Mouse (Mus musculus) neural tube, embryonic 12.5 days (tissue): Measurements from ENCODE around the gene Rap1b. TPM values are rescaled to one million over a fixed set of nuclear protein-coding genes. Genes with fewer than 3 reads are reported as not detected.

Experiments
- ATAC-seq: fragments of 200-750 bp; cut with Nextera tagmentation; 2 replicates; pipeline ENCODE4 v1.8.0; 2017; ENCODE audit warnings: low read depth, mild to moderate bottlenecking, moderate TSS enrichment, moderate library complexity; ENCODE audit not compliant: low FRiP score
- H3K27ac ChIP-seq: fragments of 300-500 bp; sonication (generic); 2 replicates; pipeline ENCODE4 v1.5.1; 2016
- H3K27me3 ChIP-seq: fragments of 300-500 bp; sonication (generic); replicated peaks from 2 replicates; pipeline ENCODE4 v1.6.1; 2016; ENCODE audit warnings: mild to moderate bottlenecking
- H3K36me3 ChIP-seq: fragments of 300-500 bp; sonication (generic); 2 replicates; pipeline ENCODE4 v1.6.1; 2016; ENCODE audit warnings: mild to moderate bottlenecking
- H3K4me1 ChIP-seq: fragments of 300-500 bp; sonication (generic); 2 replicates; pipeline ENCODE4 v1.6.1; 2016
- H3K4me2 ChIP-seq: fragments of 300-500 bp; sonication (generic); replicated peaks from 2 replicates; pipeline ENCODE4 v1.6.1; 2016; ENCODE audit warnings: mild to moderate bottlenecking
- H3K4me3 ChIP-seq: fragments of 300-500 bp; sonication (generic); 2 replicates; pipeline ENCODE4 v1.5.1; 2016
- H3K9ac ChIP-seq: fragments of 300-500 bp; sonication (generic); 2 replicates; pipeline ENCODE4 v1.6.1; 2016; ENCODE audit warnings: mild to moderate bottlenecking
- H3K9me3 ChIP-seq: fragments of 300-500 bp; sonication (generic); 2 replicates; pipeline ENCODE4 v1.6.1; 2016; ENCODE audit warnings: mild to moderate bottlenecking
- WGBS: fragments of 180-500 bp; shearing (Covaris S2); methylation state at CpG from one replicate; pipeline ENCODE4 v1.1.7; 2016; 5-methylcytosine and 5-hydroxymethylcytosine counted together
- polyA plus RNA-seq: library from polyadenylated mRNA; unstranded; fragments of >200 nt; fragmentation: Nextera tagmentation; extraction: Ambion mirVana; gene quantifications from 2 replicates; pipeline ENCODE4 v1.2.1, GENCODE M21; 2016

The Rap1b gene
- polyA plus RNA-seq, 1 experiment from 2014 or later, result 156 TPM

- WGBS, result 88% methylated on average over 6 of the region's 6 CpGs
- no peak overlapping the region for H3K4me2 ChIP-seq
- H3K4me1 ChIP-seq, result peaks cover 6% of the 10 kb centered on the region; the same call in 1 of the 2 replicates
- H3K9me3 ChIP-seq, result no peaks in the 10 kb centered on the region
- no peak overlapping the region for H3K9ac ChIP-seq
- no peak overlapping the region for H3K27ac ChIP-seq
- no peak overlapping the region for H3K4me3 ChIP-seq
- peaks cover 7% of the 10 kb centered on the region for H3K36me3 ChIP-seq
- ATAC-seq, result no peak
- H3K27me3 ChIP-seq, result no peaks in the 10 kb centered on the region
Measured at GRCm38 (mm10) chr10:117808068-117808467, 37.8 kb downstream of the Rap1b start.

- Histone ChIP-seq H3K9me3 (no peaks in the 10 kb centered on the region), H3K9ac (no peak overlapping the region), H3K36me3 (no peaks in the 10 kb centered on the region), H3K4me2 (no peak overlapping the region), H3K4me3 (no peak overlapping the region), H3K4me1 (peaks cover 6% of the 10 kb centered on the region; the same call in 1 of the 2 replicates), H3K27me3 (no peaks in the 10 kb centered on the region), H3K27ac (no peak overlapping the region)
- no peak for ATAC-seq
- 56% methylated on average over 9 of the region's 9 CpGs for WGBS
Measured at GRCm38 (mm10) chr10:117805919-117806318, 39.9 kb downstream of the Rap1b start.

GRCm38 (mm10) chr10:117803870-117804850 is 41.7 kb downstream of the Rap1b start:
- Histone ChIP-seq H3K9me3 (no peaks in the 10 kb centered on the region), H3K9ac (no peak overlapping the region), H3K4me1 (no peaks in the 10 kb centered on the region), H3K27ac (no peak overlapping the region), H3K4me2 (no peak overlapping the region), H3K4me3 (no peak overlapping the region), H3K36me3 (no peaks in the 10 kb centered on the region), H3K27me3 (no peaks in the 10 kb centered on the region)
- no peak for ATAC-seq
- 91% methylated on average over 31 of the region's 31 CpGs for WGBS

GRCm38 (mm10) chr10:117801886-117802285 is 43.9 kb downstream of the Rap1b start:
- H3K36me3 ChIP-seq, result no peaks in the 10 kb centered on the region
- 95% methylated on average over 9 of the region's 9 CpGs for WGBS
- H3K9me3 ChIP-seq, result no peaks in the 10 kb centered on the region
- no peak overlapping the region for H3K9ac ChIP-seq
- no peak overlapping the region for H3K27ac ChIP-seq
- H3K27me3 ChIP-seq, result no peaks in the 10 kb centered on the region
- no peak for ATAC-seq
- H3K4me1 ChIP-seq, result no peaks in the 10 kb centered on the region
- no peak overlapping the region for H3K4me3 ChIP-seq
- H3K4me2 ChIP-seq, result no peak overlapping the region

GRCm38 (mm10) chr10:117799806-117800205 is 46.0 kb downstream of the Rap1b start:
- no peaks in the 10 kb centered on the region for H3K9me3 ChIP-seq
- no peak overlapping the region for H3K4me2 ChIP-seq
- H3K27me3 ChIP-seq, result no peaks in the 10 kb centered on the region
- no peak for ATAC-seq
- no peak overlapping the region for H3K9ac ChIP-seq
- H3K36me3 ChIP-seq, result no peaks in the 10 kb centered on the region
- no peak overlapping the region for H3K4me3 ChIP-seq
- no peak overlapping the region for H3K27ac ChIP-seq
- H3K4me1 ChIP-seq, result no peaks in the 10 kb centered on the region
- WGBS, result 93% methylated on average over 11 of the region's 11 CpGs

GRCm38 (mm10) chr10:117798436-117799035 is 47.3 kb downstream of the Rap1b start:
- ATAC-seq, result no peak
- no peaks in the 10 kb centered on the region for H3K9me3 ChIP-seq
- no peaks in the 10 kb centered on the region for H3K36me3 ChIP-seq
- H3K4me1 ChIP-seq, result no peaks in the 10 kb centered on the region
- no peak overlapping the region for H3K27ac ChIP-seq
- no peak overlapping the region for H3K4me3 ChIP-seq
- no peak overlapping the region for H3K9ac ChIP-seq
- 90% methylated on average over 6 of the region's 6 CpGs for WGBS
- no peaks in the 10 kb centered on the region for H3K27me3 ChIP-seq
- no peak overlapping the region for H3K4me2 ChIP-seq

GRCm38 (mm10) chr10:117797684-117798083 is 48.2 kb downstream of the Rap1b start:
- 78% methylated on average over 7 of the region's 7 CpGs for WGBS
- H3K36me3 ChIP-seq, result no peaks in the 10 kb centered on the region
- ATAC-seq, result no peak
- H3K27me3 ChIP-seq, result no peaks in the 10 kb centered on the region
- no peaks in the 10 kb centered on the region for H3K9me3 ChIP-seq
- no peak overlapping the region for H3K9ac ChIP-seq
- H3K4me3 ChIP-seq, result no peak overlapping the region
- no peak overlapping the region for H3K4me2 ChIP-seq
- H3K4me1 ChIP-seq, result no peaks in the 10 kb centered on the region
- H3K27ac ChIP-seq, result no peak overlapping the region

GRCm38 (mm10) chr10:117797106-117797505 is 48.7 kb downstream of the Rap1b start:
- Histone ChIP-seq H3K27ac (no peak overlapping the region), H3K4me2 (no peak overlapping the region), H3K36me3 (no peaks in the 10 kb centered on the region), H3K4me3 (no peak overlapping the region), H3K9ac (no peak overlapping the region), H3K9me3 (no peaks in the 10 kb centered on the region), H3K27me3 (no peaks in the 10 kb centered on the region), H3K4me1 (no peaks in the 10 kb centered on the region)
- ATAC-seq, result no peak
- 95% methylated on average over 12 of the region's 12 CpGs for WGBS

- ATAC-seq, result no peak
- H3K4me2 ChIP-seq, result no peak overlapping the region
- WGBS, result 95% methylated on average over 7 of the region's 7 CpGs
- H3K4me1 ChIP-seq, result peaks cover 8% of the 10 kb centered on the region
- no peaks in the 10 kb centered on the region for H3K36me3 ChIP-seq
- H3K27ac ChIP-seq, result no peak overlapping the region
- H3K9ac ChIP-seq, result no peak overlapping the region
- no peak overlapping the region for H3K4me3 ChIP-seq
- H3K9me3 ChIP-seq, result no peaks in the 10 kb centered on the region
- no peaks in the 10 kb centered on the region for H3K27me3 ChIP-seq
Measured at GRCm38 (mm10) chr10:117796181-117796580, 49.7 kb downstream of the Rap1b start.

GRCm38 (mm10) chr10:117795206-117795605 is 50.6 kb downstream of the Rap1b start:
- no peak overlapping the region for H3K9ac ChIP-seq
- no peaks in the 10 kb centered on the region for H3K36me3 ChIP-seq
- 86% methylated on average over 4 of the region's 4 CpGs for WGBS
- no peak overlapping the region for H3K27ac ChIP-seq
- no peaks in the 10 kb centered on the region for H3K27me3 ChIP-seq
- peaks cover 10% of the 10 kb centered on the region for H3K4me1 ChIP-seq
- no peak overlapping the region for H3K4me3 ChIP-seq
- no peak for ATAC-seq
- no peaks in the 10 kb centered on the region for H3K9me3 ChIP-seq
- no peak overlapping the region for H3K4me2 ChIP-seq

- no peak for ATAC-seq
- no peak overlapping the region for H3K27ac ChIP-seq
- no peaks in the 10 kb centered on the region for H3K9me3 ChIP-seq
- no peak overlapping the region for H3K9ac ChIP-seq
- H3K36me3 ChIP-seq, result no peaks in the 10 kb centered on the region
- H3K4me3 ChIP-seq, result no peak overlapping the region
- WGBS, result 77% methylated on average over 11 of the region's 11 CpGs
- H3K4me1 ChIP-seq, result peaks cover 10% of the 10 kb centered on the region
- no peaks in the 10 kb centered on the region for H3K27me3 ChIP-seq
- peak overlapping the region; percentile 73 for H3K4me2 ChIP-seq
Measured at GRCm38 (mm10) chr10:117793436-117794030, 52.3 kb downstream of the Rap1b start.
